Mouse (Mus musculus): ENCODE data around the gene Grk3. TPM values are rescaled to one million over a fixed set of nuclear protein-coding genes. Genes with fewer than 3 reads are reported as not detected.

Grk3 gene
- polyA plus RNA-seq (2015; fragmentation: Nextera tagmentation; extraction: Ambion mirVana) = 15.1 and 16.5 TPM in 2 replicates

DNA sequence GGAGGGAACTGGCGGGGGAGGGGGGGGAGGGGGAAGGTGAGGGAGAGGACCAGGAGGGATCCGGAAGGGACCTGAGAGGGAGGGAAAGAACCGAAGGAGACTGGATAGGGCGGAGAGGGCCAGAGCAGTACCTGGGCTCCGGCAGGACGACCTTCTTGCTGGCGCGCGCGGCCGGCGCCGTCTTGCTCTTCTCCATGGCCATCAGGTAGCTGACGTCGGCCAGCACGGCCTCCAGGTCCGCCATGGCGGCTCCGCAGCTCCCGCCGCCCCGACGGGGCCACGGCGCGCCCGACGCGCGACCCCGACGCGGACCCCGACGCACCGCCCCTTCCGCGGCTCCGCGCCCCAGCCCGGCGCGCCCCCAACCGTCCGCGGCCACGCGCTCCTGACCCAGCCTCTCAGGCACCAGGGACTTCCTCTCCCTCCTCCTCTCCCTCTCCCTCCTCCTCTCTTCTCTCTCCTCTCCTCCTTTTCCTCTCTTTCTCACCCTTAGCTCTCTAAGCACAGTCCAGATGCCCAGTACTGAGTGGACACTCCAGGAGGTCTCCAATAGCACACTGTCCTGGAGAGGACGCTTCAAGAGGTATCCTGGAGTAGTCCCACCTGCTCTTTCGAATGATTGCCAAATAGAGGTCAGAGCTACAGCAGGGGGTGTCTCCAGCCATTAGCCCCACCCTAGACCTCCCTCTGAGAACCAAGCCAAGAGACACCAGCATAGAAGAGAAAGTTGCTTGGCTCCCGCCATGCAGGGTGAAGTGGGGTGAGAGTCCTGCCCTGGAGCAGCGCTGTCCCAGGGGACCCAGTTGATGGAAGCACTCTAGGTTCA lies at the start of gene Grk3:
Gene Grk3 (minus strand): TSS at position 556 of the 826 bp plus-strand sequence.
- Histone ChIP-seq H3K4me2 (replicated peaks) (peak within 1 kb of the TSS; percentile 69), H3K27ac (no peak within 1 kb of the TSS; the same call in 1 of the 2 replicates), H3K4me1 (replicated peaks) (peaks cover 26% of the 10 kb centered on the region), H3K9me3 (no peaks in the 10 kb centered on the region), H3K36me3 (no peaks in the 10 kb centered on the region), H3K4me3 (replicated peaks) (peak within 1 kb of the TSS; percentile 61), H3K9ac (replicated peaks) (peak within 1 kb of the TSS; percentile 67), H3K27me3 (peaks cover 6% of the 10 kb centered on the region)
- peak; percentile 76 for ATAC-seq
- 6% methylated on average over 32 of the region's 52 CpGs for WGBS

DNA sequence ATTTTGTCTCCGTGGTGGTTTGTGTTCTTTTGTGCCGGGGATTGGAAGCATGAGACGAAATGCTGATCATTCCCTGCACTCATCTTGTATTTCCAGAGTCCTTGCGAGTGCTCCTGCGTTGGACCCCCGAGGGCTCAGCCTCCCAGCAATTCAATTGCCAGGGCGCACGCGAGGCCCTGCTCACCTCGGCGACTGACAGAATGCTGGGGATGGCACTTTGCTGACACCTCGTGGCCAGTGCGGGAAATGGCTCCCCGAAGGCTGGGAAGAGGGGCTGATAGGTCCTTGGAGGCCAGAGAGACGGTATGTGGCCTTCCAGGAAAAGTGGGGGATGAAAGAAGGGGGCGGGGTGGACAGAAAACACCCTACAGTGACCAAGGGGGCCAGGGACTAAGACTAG lies 38.7 kb upstream of the Grk3 start:
- Histone ChIP-seq H3K27ac (no peak overlapping the region), H3K36me3 (no peaks in the 10 kb centered on the region), H3K4me3 (replicated peaks) (no peak overlapping the region), H3K4me1 (replicated peaks) (peaks cover 11% of the 10 kb centered on the region), H3K9me3 (0 out of 2 replicates have a peak, but pooled peaks cover 2% of the 10 kb centered on the region), H3K9ac (replicated peaks) (no peak overlapping the region), H3K4me2 (replicated peaks) (no peak overlapping the region), H3K27me3 (no peaks in the 10 kb centered on the region)
- ATAC-seq = peak; percentile 76
- 5% methylated on average over 16 of the region's 16 CpGs for WGBS

DNA sequence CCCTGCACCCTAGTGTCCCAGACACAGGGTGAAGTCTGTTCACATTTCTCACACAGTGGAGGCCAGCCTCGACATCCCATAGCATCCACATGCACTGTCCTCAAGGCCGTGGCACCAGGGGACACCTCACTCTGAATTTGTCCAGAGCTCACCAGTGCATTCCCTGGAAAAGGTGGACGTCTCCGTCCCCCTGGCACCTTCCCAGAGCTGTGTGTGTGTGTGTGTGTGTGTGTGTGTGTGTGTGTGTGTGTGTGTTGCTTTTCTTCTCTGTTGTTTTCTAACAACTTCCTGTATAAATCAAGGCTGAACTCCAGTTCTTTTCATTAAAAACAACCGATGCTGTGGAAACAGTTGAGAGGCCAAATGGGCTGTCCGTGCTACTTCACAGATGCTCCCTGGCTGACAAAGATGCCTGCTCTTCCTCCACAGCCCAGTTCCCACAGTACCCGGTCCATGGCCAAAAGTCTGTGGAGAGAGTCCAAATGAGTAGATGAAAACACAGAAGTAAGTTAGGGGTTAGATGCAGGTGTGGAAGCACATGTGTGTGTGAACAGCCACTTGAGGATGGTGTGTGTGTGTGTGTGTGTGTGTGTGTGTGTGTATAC lies 35.1 kb upstream of the Grk3 start:
- Histone ChIP-seq H3K4me3 (replicated peaks) (no peak overlapping the region), H3K27me3 (no peaks in the 10 kb centered on the region), H3K36me3 (no peaks in the 10 kb centered on the region), H3K4me2 (replicated peaks) (no peak overlapping the region), H3K9me3 (0 out of 2 replicates have a peak, but pooled peaks cover 2% of the 10 kb centered on the region), H3K27ac (no peak overlapping the region), H3K9ac (replicated peaks) (no peak overlapping the region), H3K4me1 (replicated peaks) (peaks cover 12% of the 10 kb centered on the region)
- 72% methylated on average over 7 of the region's 7 CpGs for WGBS
- no peak for ATAC-seq

DNA sequence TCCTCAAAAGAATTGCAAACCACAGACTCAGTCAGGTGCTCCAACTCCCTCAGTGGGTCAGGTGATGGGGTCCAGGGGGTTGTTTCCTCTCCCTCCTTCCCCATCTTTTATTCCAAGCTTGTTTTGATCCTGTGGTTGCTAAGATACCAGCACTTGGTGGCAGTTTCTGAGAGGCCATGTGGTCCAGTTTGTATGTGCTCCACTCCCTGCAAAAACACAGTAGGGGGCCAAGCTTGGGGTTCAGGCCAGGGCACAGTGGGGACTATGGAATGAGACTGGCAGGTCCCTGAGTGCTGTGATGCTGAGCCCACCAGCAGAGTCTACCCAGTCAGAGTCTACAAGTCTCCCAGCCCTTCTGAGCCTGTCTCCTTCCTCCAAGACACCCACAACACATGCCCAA lies 34.3 kb upstream of the Grk3 start:
- H3K27ac ChIP-seq = no peak overlapping the region
- peaks cover 18% of the 10 kb centered on the region for H3K4me1 ChIP-seq (replicated peaks)
- no peak for ATAC-seq
- H3K36me3 ChIP-seq = no peaks in the 10 kb centered on the region
- H3K4me3 ChIP-seq (replicated peaks) = no peak overlapping the region
- H3K4me2 ChIP-seq (replicated peaks) = no peak overlapping the region
- H3K27me3 ChIP-seq = no peaks in the 10 kb centered on the region
- 0 out of 2 replicates have a peak, but pooled peaks cover 2% of the 10 kb centered on the region for H3K9me3 ChIP-seq
- H3K9ac ChIP-seq (replicated peaks) = no peak overlapping the region

DNA sequence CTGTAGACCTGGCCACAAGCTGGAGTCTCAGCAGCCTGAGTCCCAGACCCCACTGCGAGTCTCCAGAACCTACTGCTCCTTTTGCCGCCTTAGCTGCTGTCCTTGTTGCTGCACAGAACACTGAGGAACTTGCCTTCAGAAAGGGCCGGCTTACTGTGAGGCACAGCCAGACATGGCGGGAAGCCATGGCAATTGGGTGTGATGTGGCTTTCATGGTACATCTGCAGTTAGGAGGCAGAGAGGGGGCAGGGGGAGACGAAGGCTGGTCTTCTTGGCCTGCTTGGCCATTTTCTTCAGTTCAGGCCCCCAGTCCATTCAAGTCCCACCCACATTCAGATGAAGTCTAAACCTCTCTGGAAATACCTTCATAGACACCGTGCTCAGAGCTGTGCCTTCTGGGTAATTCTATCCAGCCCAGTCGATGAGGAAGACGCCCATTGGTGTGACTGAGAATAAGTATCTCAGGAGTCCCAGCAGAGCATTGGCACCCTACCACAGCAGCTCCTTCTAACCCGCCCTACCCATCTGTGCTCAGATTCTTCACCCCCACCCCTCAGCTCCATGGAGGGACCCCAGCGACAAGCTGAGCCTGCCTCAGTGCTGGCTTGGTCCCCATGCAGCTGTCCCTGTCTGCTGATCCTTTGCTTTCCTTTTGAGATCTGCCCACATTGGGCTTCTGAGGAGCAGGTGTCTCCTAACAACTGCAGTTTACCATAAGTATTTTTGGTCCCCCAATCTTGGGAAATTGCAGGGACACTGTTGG lies 30.1 kb upstream of the Grk3 start:
- Histone ChIP-seq H3K9me3 (no peaks in the 10 kb centered on the region), H3K4me1 (replicated peaks) (peaks cover 32% of the 10 kb centered on the region), H3K27ac (no peak overlapping the region; the same call in 1 of the 2 replicates), H3K27me3 (no peaks in the 10 kb centered on the region), H3K36me3 (no peaks in the 10 kb centered on the region), H3K9ac (replicated peaks) (no peak overlapping the region), H3K4me3 (replicated peaks) (no peak overlapping the region), H3K4me2 (replicated peaks) (no peak overlapping the region)
- no peak for ATAC-seq
- WGBS = 88% methylated on average over 10 of the region's 10 CpGs

DNA sequence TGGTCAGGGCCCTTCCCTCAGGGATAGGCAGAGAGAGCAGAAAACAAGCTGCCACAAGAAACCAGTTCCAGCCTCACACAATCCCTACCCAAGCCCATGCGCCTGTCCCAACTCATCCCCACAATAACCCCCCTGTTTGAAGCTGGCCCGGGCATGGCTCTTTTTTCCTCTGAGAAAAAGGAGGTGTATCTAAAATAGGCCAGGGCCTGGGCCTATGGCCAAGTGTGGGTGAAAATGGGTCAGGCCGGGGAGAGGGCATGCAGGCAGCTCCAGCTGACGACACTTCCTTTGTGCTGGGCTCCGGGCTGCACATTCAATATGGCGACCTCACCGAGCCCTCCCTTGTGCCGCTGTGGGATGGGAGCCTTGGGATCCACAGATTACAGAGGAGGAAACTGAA lies 27.9 kb upstream of the Grk3 start:
- Histone ChIP-seq H3K4me1 (replicated peaks) (peaks cover 25% of the 10 kb centered on the region), H3K27ac (peak overlapping the region; percentile 77; the same call in 1 of the 2 replicates), H3K9me3 (no peaks in the 10 kb centered on the region), H3K4me2 (replicated peaks) (no peak overlapping the region), H3K27me3 (no peaks in the 10 kb centered on the region), H3K9ac (replicated peaks) (no peak overlapping the region), H3K36me3 (no peaks in the 10 kb centered on the region), H3K4me3 (replicated peaks) (no peak overlapping the region)
- ATAC-seq = no peak
- WGBS = 82% methylated on average over 8 of the region's 8 CpGs

DNA sequence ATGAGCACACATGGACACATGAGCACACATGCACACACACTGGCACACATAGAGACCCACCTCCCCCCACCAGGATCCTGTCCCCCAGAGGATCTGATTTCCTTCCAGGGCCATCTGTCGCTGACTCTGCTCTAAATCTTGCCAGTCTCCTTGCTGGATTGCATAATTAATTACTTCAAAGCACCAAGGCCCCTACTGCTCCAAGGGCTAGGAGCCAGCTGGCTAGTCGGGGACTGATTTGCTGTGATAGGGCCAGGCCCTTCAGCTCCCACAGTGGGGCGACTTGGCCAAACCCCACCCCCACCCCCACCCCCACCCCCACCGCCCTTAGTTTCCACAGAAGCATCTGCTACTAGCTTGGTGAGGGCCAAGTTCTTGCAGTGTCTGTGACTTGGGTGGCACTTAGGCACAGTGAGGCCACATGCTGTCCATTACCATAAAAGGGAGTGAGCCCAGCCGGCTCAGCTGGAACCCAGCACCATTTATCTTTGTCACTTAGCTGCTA lies 26.0 kb upstream of the Grk3 start:
- no peaks in the 10 kb centered on the region for H3K9me3 ChIP-seq
- no peak overlapping the region for H3K4me3 ChIP-seq (replicated peaks)
- H3K27ac ChIP-seq = peak overlapping the region; percentile 77
- no peak overlapping the region for H3K9ac ChIP-seq (replicated peaks)
- 2% methylated on average over 5 of the region's 5 CpGs for WGBS
- no peaks in the 10 kb centered on the region for H3K27me3 ChIP-seq
- peaks cover 26% of the 10 kb centered on the region for H3K4me1 ChIP-seq (replicated peaks)
- H3K36me3 ChIP-seq = no peaks in the 10 kb centered on the region
- no peak overlapping the region for H3K4me2 ChIP-seq (replicated peaks)
- ATAC-seq = peak; percentile 93

DNA sequence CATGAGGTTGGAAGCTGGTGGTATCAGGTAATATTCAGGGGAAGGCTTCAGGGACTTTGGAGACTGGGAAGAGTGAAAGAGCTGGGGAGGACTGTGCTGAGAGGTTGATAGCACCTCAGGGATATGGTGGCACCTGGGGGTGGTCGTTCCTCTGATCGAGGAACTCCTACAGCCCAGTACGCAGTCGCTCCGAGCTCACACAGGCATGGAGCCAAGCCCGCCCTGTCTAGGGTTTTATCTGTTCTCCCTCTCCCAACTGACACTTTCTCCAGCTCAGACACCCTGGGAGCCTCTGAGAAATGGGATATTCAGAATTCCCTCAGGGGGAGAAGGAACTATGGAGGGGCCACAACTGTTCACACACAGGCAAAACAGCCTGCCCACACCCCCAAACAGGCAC lies 25.2 kb upstream of the Grk3 start:
- Histone ChIP-seq H3K27me3 (no peaks in the 10 kb centered on the region), H3K9me3 (no peaks in the 10 kb centered on the region), H3K4me2 (replicated peaks) (no peak overlapping the region), H3K9ac (replicated peaks) (no peak overlapping the region), H3K27ac (peak overlapping the region; percentile 77), H3K4me1 (replicated peaks) (peaks cover 30% of the 10 kb centered on the region), H3K36me3 (no peaks in the 10 kb centered on the region), H3K4me3 (replicated peaks) (no peak overlapping the region)
- ATAC-seq = no peak
- WGBS = 78% methylated on average over 6 of the region's 6 CpGs

DNA sequence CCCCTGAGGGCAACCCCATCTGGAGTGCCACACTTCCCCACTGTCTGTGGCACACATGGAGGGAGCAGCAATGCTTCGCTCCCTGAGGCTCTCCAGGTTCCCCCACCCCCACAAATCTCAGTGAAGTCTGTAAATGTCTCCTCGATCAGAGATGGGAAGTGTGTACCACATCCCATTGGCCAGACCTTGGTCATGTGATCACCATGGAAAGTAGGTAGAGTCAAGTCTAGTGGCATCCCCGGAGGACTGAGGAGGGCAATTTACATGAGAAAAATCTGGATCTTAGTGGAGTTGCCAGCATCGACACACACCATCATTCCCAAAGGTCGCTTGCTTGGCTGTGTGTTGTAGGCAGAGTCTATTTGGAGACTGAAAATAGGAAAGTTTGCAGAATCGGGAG lies 23.0 kb upstream of the Grk3 start:
- H3K4me1 ChIP-seq (replicated peaks) = peaks cover 39% of the 10 kb centered on the region
- H3K9ac ChIP-seq (replicated peaks) = no peak overlapping the region
- 78% methylated on average over 6 of the region's 6 CpGs for WGBS
- H3K4me2 ChIP-seq (replicated peaks) = no peak overlapping the region
- no peaks in the 10 kb centered on the region for H3K9me3 ChIP-seq
- H3K36me3 ChIP-seq = no peaks in the 10 kb centered on the region
- no peaks in the 10 kb centered on the region for H3K27me3 ChIP-seq
- ATAC-seq = no peak
- H3K27ac ChIP-seq = no peak overlapping the region
- no peak overlapping the region for H3K4me3 ChIP-seq (replicated peaks)

DNA sequence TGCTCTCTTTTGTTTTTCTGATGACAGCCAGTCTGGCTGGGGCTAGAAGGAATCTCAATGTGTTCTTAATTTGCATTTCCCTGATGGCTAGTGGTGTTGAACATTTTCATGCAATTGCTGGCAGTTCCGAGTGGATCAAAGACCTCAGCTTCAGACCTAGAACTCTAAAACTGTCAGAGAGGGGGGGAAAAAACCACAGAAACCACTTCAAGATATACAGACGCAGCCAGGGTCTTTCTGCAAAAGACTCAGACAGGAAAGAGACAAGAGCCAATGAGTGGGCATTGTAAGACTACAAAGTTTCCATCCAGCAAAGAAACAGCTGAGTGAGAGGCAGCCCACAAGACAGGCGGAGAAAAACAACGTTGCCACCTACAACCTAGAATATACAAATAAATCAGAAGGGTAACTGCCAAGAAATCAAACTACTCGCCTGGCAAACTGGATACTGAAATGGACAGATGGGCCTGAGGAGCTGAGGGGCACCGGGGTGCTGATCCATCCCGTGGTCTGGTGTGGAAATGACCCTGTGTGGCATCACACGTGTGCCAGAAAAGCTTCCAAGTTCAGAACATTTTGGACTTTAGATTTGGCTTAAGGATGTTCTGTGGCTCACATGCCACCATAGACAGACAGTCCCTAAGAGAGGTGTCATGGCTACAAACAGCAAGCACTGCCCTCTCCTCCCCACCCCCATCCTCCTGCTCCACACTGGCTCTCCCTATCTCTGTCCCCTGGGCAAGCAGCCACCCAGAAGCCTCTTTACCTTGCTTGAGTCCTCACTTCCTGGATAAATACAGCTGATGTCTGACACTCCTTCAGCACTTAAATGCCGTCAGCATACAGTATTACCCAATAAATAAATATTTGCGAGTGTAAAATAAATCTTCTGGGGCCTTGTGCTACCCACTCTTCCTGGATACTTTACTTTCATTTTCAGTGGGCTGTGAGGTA lies 19.8 kb upstream of the Grk3 start:
- 68% methylated on average over 10 of the region's 10 CpGs for WGBS
- H3K36me3 ChIP-seq = no peaks in the 10 kb centered on the region
- H3K4me3 ChIP-seq (replicated peaks) = no peak overlapping the region
- peaks cover 35% of the 10 kb centered on the region for H3K4me1 ChIP-seq (replicated peaks)
- H3K27me3 ChIP-seq = no peaks in the 10 kb centered on the region
- H3K4me2 ChIP-seq (replicated peaks) = no peak overlapping the region
- no peak overlapping the region for H3K9ac ChIP-seq (replicated peaks)
- H3K27ac ChIP-seq = peak overlapping the region; percentile 74
- no peak for ATAC-seq
- no peaks in the 10 kb centered on the region for H3K9me3 ChIP-seq

DNA sequence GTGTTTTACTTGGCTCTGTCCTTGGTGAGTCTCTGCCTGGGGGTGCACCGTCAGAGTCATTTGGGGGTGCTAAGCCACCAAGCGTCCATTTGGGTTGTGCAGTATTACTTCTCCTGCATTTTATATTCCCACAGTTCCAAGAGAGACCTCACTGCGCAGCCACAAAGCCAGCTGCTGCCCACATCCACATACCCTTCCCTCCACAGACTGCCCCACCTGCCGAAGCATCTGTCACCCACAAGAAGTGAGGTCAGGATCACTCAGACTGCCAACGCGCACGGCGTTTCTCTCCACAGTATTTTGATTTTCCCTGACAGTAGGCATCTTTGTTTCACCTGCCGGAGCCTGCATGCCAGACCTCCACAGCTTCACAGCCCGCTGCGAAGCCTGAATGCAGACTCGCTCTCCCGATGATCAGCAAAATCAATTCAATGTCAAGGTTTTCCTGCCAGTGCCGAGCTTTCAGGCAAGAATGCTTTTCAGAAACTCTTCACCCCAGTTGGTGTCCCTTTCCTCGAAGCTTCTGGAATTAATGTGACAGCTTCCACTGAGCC lies 15.7 kb upstream of the Grk3 start:
- peak overlapping the region; percentile 15; the same call in 1 of the 2 replicates for H3K4me2 ChIP-seq (replicated peaks)
- 49% methylated on average over 15 of the region's 15 CpGs for WGBS
- H3K9me3 ChIP-seq = no peaks in the 10 kb centered on the region
- H3K9ac ChIP-seq (replicated peaks) = no peak overlapping the region
- ATAC-seq = no peak
- H3K27ac ChIP-seq = peak overlapping the region; percentile 41
- H3K4me1 ChIP-seq (replicated peaks) = peaks cover 30% of the 10 kb centered on the region
- H3K36me3 ChIP-seq = no peaks in the 10 kb centered on the region
- no peak overlapping the region for H3K4me3 ChIP-seq (replicated peaks)
- H3K27me3 ChIP-seq = no peaks in the 10 kb centered on the region

All from midbrain, embryonic 13.5 days (tissue).